Mouse (Mus musculus): Measurements from ENCODE around the gene Lrp11. TPM values are rescaled to one million over a fixed set of nuclear protein-coding genes. Genes with fewer than 3 reads are reported as not detected.

Lrp11 gene
- total RNA-seq (2021) = 1 to 10 TPM; 1.1 to 2.0 TPM
- long read RNA-seq, experiment 1, partial matches to known transcripts = 0 of 1 reads
- long read RNA-seq, experiment 1, other reads (novel, unspliced or antisense) = 0 of 1 reads
- long read RNA-seq, experiment 2, partial matches to known transcripts = 0 of 5 reads
- long read RNA-seq, experiment 2, other reads (novel, unspliced or antisense) = 2 of 5 reads

DNA sequence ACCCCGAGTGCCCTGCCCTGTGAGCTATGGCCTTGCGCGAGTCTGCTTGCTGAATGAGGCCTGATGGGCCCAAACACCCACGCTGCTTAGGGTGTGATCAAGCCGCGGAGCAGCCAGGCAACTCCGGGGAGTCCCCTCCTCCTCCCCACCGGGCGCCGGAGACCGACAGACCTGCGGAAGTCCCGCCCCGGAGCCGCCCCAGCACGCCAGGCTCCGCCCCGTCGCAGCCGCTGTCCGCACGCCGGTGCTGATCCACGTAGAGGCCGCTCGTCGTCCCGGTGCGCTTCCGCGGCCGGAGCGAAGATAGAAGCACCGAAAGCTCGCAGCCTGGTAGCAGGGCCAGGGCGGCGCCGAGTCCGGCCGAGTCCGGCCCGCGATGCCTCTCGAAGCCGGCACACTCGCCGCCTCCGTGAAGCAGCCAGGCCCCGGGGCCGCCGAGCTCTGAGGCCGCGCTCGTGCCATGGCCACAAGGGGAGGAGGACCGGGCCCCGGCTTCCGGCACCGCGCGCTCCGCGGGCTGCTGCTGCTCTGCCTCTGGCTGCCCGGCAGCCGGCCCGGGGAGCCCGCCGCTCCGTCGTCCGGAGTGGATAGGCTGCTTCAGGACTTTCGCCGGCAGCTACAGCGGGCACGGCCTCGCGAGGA lies at the start of gene Lrp11:
TSS of gene Lrp11 (plus strand) at position 209 of the 642 bp plus-strand sequence.
- DNase-seq = peak; percentile 94
- TF ChIP-seq CTCF (IDR thresholded peaks at IDR 0.05) = peak; percentile 7; the same call in 1 of the 2 replicates
- H3K27ac ChIP-seq = peak within 1 kb of the TSS; percentile 69
- intact Hi-C loops (cut with DNase I) = no loop called here
- peak within 1 kb of the TSS; percentile 86 for H3K4me3 ChIP-seq

DNA sequence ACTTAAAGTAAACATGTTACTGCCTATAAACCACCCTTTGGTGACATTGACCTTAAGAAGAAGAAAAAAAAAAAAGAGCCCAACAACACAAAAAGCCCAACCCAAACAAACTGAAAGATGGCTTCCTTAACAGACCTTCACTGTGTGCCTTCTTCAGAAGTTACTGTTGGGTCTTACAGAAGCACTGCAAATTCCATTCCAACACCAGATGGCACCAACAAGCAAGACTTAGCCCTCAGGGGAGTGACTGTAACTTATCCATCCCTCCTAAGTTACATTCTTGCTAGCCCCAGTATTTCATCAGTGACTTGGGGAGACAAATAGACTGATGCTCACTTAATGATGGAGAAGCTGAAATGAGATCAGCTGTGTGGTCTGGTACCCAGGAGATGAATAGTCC lies 11.6 kb upstream of the Lrp11 start:
- no peak for DNase-seq
- intact Hi-C loops (cut with DNase I) = no loop called here
- H3K4me3 ChIP-seq = no peak overlapping the region
- no peak overlapping the region for H3K27ac ChIP-seq
- TF ChIP-seq CTCF (IDR thresholded peaks at IDR 0.05) = peak; percentile 59

DNA sequence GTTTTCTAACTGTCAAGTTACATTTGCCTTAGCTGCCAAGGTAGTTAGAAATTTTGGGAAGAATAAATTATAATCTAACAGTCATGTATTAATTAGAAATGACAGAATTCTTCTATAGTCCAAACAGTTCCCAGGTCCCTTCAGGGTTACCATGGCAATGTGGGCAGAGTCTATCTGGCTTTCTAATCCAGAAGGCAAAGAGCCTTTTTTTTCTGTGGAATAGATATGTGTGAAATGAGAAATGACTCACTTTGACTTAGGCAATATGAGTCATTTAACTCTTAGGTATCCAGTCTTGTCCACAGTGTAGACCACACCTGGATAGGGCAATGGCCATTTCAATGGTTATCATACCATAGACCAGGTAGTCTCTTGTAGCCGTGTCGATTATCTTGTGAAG lies 8.2 kb upstream of the Lrp11 start:
- no peak for TF ChIP-seq CTCF (IDR thresholded peaks at IDR 0.05)
- H3K27ac ChIP-seq = no peak overlapping the region
- intact Hi-C loops (cut with DNase I) = no loop called here
- H3K4me3 ChIP-seq = no peak overlapping the region
- DNase-seq = no peak

DNA sequence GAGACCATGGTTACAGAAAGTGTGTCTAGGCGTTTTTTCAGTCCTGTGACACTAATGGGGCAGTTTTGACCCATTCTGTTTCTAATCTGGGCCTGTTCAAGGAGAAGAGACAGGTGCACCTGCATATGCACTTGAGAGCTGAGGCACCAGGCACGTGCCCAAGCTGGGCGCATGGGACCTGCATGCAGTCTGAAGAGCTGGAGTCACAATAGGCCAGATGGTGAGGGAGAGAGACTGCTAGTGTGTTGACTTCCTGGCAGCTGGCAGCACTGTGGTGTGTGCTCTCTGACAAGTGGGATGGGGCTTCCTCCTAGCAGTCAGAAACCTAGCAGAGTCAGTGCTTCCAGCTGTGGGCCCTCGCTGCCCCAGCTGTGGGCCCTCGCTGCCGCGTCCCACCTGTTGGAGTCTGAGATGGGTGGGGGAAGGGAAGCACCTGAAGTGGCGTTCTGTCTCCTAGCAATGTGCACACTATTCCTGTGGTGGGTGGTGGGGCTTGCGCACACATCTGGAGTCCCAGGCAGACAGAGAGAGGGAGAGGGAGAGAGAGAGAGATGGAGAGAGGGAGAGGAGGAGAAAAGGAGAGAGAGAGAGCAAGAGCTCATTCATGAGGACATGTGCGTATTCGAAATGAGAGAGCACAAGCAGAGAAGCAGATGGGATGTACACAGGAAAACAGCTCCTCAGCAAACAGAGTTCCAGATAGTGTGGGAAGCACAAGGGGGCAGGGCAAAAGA lies 7.3 kb upstream of the Lrp11 start:
- Histone ChIP-seq H3K4me3 (no peak overlapping the region), H3K27ac (no peak overlapping the region)
- no peak for DNase-seq
- no peak for TF ChIP-seq CTCF (IDR thresholded peaks at IDR 0.05)
- intact Hi-C loops (cut with DNase I) = no loop called here

DNA sequence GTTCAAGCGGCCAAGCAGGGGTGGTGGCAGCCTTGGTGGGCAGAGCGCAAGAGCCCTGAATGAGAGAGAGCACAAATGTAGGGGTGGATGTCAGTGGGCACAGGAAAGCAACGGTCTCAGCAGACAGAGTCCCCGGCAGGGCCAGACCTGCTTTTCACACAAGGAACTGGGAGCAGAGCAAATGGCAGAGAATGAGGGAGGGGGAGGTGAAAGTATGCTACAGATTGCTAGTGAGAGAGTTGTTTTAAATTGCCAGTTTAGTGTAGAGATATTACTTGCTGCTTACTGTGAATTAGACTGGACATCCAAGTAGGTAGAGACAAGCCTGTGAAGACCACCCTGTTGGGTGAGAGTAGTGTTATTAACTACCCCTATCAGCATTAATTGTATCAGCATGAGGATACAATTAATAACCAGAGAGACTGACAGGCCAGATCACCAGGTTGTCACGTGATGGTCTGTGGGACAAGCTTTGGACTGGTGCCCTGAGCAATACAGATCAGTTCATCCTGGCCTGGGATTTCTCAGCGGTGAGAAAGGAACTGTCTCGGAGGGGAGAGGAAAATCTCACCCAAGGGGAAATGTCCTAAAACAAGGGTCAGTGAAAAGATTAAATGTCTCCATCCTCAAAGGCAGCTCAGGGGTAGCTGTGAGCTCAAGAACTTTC lies 6.6 kb upstream of the Lrp11 start:
- intact Hi-C loops (cut with DNase I) = no loop called here
- TF ChIP-seq CTCF (IDR thresholded peaks at IDR 0.05) = no peak
- no peak overlapping the region for H3K27ac ChIP-seq
- H3K4me3 ChIP-seq = no peak overlapping the region
- DNase-seq = no peak

DNA sequence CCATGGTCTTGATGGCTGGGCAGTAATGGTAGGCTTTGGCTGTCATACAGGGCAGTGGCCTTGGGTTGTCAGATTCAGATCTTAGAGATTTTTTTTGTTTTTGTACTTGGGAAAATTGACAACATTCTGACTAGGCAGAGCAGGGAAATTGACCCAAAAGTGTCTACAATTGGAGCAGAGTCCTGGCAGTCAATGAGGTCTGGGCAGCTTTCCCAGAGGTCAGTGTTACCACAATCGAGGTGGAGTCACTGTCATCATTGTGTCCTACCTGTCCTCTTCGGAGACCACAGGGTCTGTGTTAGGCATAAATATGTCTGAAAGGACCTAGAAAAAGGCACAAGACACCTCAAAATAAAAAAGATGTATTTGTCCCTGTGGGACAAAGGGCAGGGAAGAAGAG lies 2.8 kb upstream of the Lrp11 start:
- intact Hi-C loops (cut with DNase I) = no loop called here
- no peak for DNase-seq
- H3K4me3 ChIP-seq = no peak overlapping the region
- TF ChIP-seq CTCF (IDR thresholded peaks at IDR 0.05) = no peak
- H3K27ac ChIP-seq = no peak overlapping the region

DNA sequence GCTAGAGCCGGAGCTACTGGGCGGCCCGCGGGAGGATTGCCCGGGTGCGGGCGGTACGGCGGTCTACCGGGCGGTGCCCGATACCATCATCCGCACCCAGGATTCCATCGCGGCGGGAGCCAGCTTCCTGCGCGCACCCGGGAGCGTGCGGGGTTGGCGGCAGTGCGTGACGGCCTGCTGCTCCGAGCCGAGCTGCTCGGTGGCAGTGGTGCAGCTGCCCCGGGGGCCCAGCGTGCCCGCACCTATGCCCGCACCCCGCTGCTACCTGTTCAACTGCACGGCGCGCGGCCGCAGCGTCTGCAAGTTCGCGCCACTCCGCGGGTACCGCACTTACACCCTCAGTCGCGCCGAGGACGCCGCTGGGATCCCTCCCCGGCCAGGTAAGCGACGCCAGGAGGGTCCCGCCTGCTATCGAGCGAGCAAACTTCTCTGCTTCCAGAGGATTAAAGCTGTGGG lies 662 bp downstream of the Lrp11 start:
- no peak for TF ChIP-seq CTCF (IDR thresholded peaks at IDR 0.05)
- DNase-seq = no peak
- H3K4me3 ChIP-seq = peak overlapping the region; percentile 86
- H3K27ac ChIP-seq = peak overlapping the region; percentile 57; the same call in 1 of the 2 replicates
- intact Hi-C loops (cut with DNase I) = no loop called here

DNA sequence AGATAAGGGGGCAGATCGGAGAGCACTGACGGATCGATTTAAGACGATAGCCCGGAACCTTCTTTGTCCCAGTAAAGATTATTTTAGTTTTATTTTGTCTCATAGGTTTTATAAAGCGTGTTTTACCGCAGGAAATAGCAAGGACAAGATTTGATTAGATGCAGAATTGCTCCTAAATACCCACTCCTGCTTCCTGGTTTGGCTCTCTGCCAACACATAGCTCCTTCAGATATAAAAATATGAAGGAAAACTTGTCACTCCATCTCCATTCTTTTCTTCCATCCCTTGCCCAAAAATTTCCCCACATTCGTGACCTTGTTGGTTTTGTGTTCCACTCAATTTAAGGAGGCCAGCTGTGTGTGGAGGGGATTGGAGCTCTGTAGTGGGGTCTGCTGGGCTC lies 1.2 kb downstream of the Lrp11 start:
- no peak for TF ChIP-seq CTCF (IDR thresholded peaks at IDR 0.05)
- H3K4me3 ChIP-seq = peak overlapping the region; percentile 86
- intact Hi-C loops (cut with DNase I) = no loop called here
- H3K27ac ChIP-seq = no peak overlapping the region
- no peak for DNase-seq

DNA sequence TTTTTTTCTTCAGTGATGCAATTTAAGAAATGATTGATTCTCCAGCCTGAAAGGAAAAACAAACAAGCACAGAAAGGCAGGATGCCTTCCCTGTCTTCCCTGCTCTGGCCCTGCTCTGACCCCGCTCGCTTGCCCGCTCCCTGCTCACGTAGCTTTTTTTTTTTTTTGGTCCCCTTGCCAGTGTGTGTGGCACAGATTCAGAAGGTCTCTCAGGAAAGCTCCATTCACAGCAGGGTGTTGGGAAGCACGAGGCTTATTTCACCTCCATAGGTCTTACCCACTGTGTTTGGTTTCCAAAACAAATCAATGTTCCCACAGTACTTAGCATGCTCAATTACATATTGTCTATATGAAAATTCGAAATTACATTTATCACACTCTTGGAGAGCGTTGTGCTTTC lies 5.2 kb downstream of the Lrp11 start:
- H3K27ac ChIP-seq = no peak overlapping the region
- intact Hi-C loops (cut with DNase I) = no loop called here
- no peak for TF ChIP-seq CTCF (IDR thresholded peaks at IDR 0.05)
- DNase-seq = no peak
- H3K4me3 ChIP-seq = no peak overlapping the region

DNA sequence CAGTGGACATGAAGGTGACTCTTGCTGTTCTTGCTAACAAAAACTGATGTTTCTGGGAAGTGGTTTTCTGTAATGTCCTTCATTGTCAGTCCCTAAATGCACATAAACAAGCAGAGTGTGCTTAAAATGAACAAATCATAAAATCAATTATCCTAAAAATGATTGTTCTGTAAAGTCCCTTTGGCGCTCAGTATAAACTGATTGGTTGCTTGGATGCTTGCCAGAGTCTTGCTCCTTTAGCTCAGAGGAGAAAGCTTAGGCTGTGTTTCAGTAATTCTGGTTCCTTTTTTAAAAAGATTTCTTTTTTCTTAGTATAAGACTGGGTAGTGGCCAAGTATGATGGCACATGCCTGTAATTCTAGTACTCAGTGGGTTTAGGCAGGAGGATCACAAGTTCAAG lies 6.7 kb downstream of the Lrp11 start:
- no peak for DNase-seq
- no peak for TF ChIP-seq CTCF (IDR thresholded peaks at IDR 0.05)
- intact Hi-C loops (cut with DNase I) = no loop called here
- no peak overlapping the region for H3K27ac ChIP-seq
- no peak overlapping the region for H3K4me3 ChIP-seq

DNA sequence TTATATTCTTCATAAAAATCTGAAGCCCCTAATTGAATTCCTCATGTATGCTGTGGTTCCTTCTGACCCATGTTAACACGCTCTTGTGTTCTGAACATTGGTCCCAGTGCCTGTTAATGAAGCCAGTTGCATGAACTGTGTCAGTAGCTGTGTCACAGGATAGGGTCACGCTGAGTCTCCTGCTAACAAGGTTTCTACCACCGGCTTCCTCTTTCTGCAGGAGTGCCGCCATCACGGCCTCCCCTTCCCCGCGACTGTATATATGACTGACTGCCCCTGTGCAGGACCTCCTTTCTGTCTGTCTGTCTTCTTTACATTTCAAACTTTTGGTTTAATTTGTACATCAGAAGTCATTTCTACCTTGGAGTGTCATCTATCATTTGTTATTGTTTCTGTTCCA lies 8.6 kb downstream of the Lrp11 start:
- no peak overlapping the region for H3K4me3 ChIP-seq
- TF ChIP-seq CTCF (IDR thresholded peaks at IDR 0.05) = no peak
- no peak for DNase-seq
- intact Hi-C loops (cut with DNase I) = no loop called here
- no peak overlapping the region for H3K27ac ChIP-seq

DNA sequence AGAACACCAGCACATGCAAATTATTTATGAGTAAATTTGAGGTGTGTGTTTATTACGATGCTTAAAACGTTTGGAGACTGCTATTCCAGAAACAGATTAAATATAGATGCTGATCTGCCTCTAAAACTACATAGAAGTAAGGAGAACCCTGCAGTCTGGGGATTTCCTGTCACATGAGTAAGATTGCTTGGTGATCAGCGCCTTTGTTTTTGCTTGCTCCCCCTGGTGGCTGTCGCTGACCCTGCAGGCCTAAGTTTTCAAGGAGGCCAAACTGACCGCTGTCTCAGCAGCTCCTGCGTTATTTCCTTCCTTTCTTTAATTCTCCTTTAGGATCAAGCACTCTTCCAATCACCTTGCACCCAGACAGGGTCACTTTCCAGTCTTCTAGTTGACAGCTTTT lies 11.0 kb downstream of the Lrp11 start:
- peak; percentile 70 for DNase-seq
- intact Hi-C loops (cut with DNase I) = loop anchor here (5.0 kb wide), 2 partner anchors 128 to 268 kb away; partner anchors contain the start of gene Ulbp1
- no peak overlapping the region for H3K27ac ChIP-seq
- peak; percentile 97 for TF ChIP-seq CTCF (IDR thresholded peaks at IDR 0.05)
- no peak overlapping the region for H3K4me3 ChIP-seq

DNA sequence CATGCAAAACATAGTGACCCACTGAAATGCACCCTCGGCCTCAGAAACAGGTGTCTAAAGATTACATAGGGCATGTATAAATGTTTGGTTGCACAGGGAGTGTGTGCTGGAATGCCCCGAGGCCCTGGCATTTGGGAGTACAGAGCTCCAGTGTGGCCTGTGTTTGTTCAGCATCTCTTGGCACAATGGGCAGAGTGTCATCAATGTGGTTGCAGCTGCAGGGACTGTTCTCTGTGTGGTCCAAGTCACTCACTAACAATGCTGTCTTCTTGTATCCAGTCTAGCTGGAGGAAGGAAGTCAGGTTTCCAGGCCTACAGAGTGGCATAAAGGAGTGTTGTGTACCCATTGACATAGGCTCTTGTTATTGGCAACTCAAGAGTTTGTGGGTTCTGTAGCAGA lies 15.6 kb downstream of the Lrp11 start:
- Histone ChIP-seq H3K27ac (no peak overlapping the region), H3K4me3 (no peak overlapping the region)
- intact Hi-C loops (cut with DNase I) = no loop called here
- no peak for TF ChIP-seq CTCF (IDR thresholded peaks at IDR 0.05)
- DNase-seq = no peak
